Mouse (Mus musculus) liver, postnatal 0 days (tissue): ENCODE measurements around the gene Unc45b. TPM values are rescaled to one million over a fixed set of nuclear protein-coding genes. Genes with fewer than 3 reads are reported as not detected.

Experiments used
- ATAC-seq: fragments of 200-750 bp; cut with Nextera tagmentation; 2 replicates; pipeline ENCODE4 v1.8.0; 2017; ENCODE audit warnings: mild to moderate bottlenecking, moderate library complexity
- DNase-seq: peaks from one replicate; pipeline ENCODE4 v3.0.0-alpha.2; 2016
- H3K27ac ChIP-seq: fragments of 300-500 bp; sonication (generic); 2 replicates; pipeline ENCODE4 v1.5.1; 2014; ENCODE audit warnings: antibody characterized with exemption, moderate library complexity, mild to moderate bottlenecking, low read depth
- H3K27me3 ChIP-seq: fragments of 300-500 bp; sonication (generic); 2 replicates; pipeline ENCODE4 v1.6.1; 2014; ENCODE audit warnings: low read length, control low read depth, mixed read lengths; ENCODE audit not compliant: insufficient read depth
- H3K36me3 ChIP-seq: fragments of 300-500 bp; sonication (generic); replicated peaks from 2 replicates; pipeline ENCODE4 v1.6.1; 2014; ENCODE audit warnings: mild to moderate bottlenecking, control low read depth, low read length, moderate library complexity, mixed read lengths; ENCODE audit not compliant: insufficient read depth
- H3K4me1 ChIP-seq: fragments of 300-500 bp; sonication (generic); 2 replicates; pipeline ENCODE4 v1.6.1; 2014; ENCODE audit warnings: antibody characterized with exemption, mild to moderate bottlenecking, control low read depth; ENCODE audit not compliant: insufficient read depth
- H3K4me2 ChIP-seq: fragments of 300-500 bp; sonication (generic); 2 replicates; pipeline ENCODE4 v1.6.1; 2014; ENCODE audit warnings: low read depth, mild to moderate bottlenecking, low read length, moderate library complexity, mixed read lengths
- H3K4me3 ChIP-seq: fragments of 300-500 bp; sonication (generic); 2 replicates; pipeline ENCODE4 v1.5.1; 2014; ENCODE audit warnings: low read depth, low read length
- H3K9ac ChIP-seq: fragments of 300-500 bp; sonication (generic); replicated peaks from 2 replicates; pipeline ENCODE4 v1.6.1; 2014; ENCODE audit warnings: mild to moderate bottlenecking, moderate library complexity
- H3K9me3 ChIP-seq: fragments of 300-500 bp; sonication (generic); 2 replicates; pipeline ENCODE4 v1.6.1; 2016; ENCODE audit warnings: mild to moderate bottlenecking, control low read depth, low read length, mixed read lengths
- CTCF ChIP-seq: sonication (generic); IDR thresholded peaks from 2 replicates; pipeline ENCODE4 v1.5.1; 2016; ENCODE audit warnings: antibody characterized with exemption, low read depth
- EP300 ChIP-seq: IDR thresholded peaks from 2 replicates; pipeline ENCODE4 v1.6.1; 2016; ENCODE audit warnings: antibody characterized with exemption, low read depth, mild to moderate bottlenecking
- WGBS: fragments of 180-500 bp; shearing (Covaris S2); extraction: QIAGEN DNeasy Blood & Tissue Kit; methylation state at CpG from one replicate; pipeline ENCODE4 v1.1.7; 2014; ENCODE audit not compliant: insufficient replicate concordance; 5-methylcytosine and 5-hydroxymethylcytosine counted together
- polyA plus RNA-seq: library from polyadenylated mRNA; unstranded; fragments of >200 nt; fragmentation: Nextera tagmentation; extraction: Ambion mirVana; gene quantifications from 2 replicates; pipeline ENCODE4 v1.2.1, GENCODE M21; 2015

Unc45b gene
- polyA plus RNA-seq, 1 experiment from 2014 or later, result 1.6 TPM

DNA sequence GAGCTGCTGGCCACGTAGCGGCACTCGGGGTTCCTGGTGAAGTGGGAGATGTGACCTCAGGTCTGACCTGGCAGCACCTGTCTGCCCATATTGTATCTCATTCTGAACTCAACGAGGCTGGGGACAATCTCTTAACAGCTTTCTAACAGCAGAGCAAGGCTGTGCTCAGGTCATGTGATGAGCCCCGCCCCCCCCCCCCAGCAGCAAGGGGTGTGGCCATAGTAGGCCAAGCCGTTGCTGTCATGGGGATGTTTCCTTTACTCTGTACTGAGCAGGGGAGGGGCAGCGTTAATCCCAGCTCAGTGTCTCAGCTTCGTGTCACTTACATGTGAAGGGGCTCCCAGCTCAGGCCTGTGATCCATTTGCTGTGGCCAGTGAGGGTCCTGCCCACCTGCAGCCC lies 5.4 kb upstream of the Unc45b start:
- H3K27ac ChIP-seq, result no peak overlapping the region
- H3K9me3 ChIP-seq, result no peaks in the 10 kb centered on the region
- peaks cover 8% of the 10 kb centered on the region for H3K4me1 ChIP-seq
- DNase-seq (peak; percentile 42), ATAC-seq (no peak)
- H3K36me3 ChIP-seq, result peaks cover 36% of the 10 kb centered on the region
- no peak for TF ChIP-seq CTCF
- TF ChIP-seq EP300, result no peak
- no peak overlapping the region for H3K9ac ChIP-seq
- H3K27me3 ChIP-seq, result no peaks in the 10 kb centered on the region
- H3K4me3 ChIP-seq, result no peak overlapping the region
- H3K4me2 ChIP-seq, result no peak overlapping the region
- 52% methylated on average over 8 of the region's 8 CpGs for WGBS

DNA sequence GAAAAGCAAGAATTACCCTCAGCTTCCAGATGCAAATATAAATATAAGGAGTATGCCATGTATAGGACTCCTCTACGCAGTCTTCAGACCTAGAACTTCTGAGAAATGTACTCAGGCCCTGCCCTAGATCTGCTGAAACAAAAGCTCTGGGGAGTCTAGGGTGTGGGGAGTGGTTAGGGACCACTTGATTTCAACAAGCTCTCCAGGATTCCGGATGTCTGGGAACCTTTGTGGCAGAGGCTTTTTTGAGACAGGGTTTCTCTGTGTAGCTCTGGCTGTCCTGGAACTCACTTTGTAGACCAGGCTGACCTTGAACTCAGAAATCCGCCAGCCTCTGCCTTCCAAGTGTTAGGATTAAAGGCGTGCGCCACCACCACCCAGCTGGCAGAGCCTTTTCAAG lies 4.5 kb upstream of the Unc45b start:
- Histone ChIP-seq H3K4me1 (peaks cover 8% of the 10 kb centered on the region), H3K27me3 (no peaks in the 10 kb centered on the region), H3K9me3 (no peaks in the 10 kb centered on the region), H3K4me3 (no peak overlapping the region), H3K36me3 (peaks cover 31% of the 10 kb centered on the region), H3K4me2 (no peak overlapping the region), H3K27ac (no peak overlapping the region), H3K9ac (no peak overlapping the region)
- no peak for ATAC-seq
- WGBS, result 84% methylated on average over 5 of the region's 5 CpGs
- no peak for TF ChIP-seq EP300
- TF ChIP-seq CTCF, result no peak
- DNase-seq, result no peak

GRCm38 (mm10) chr11:82907651-82908607 lies 2.4 kb upstream of the Unc45b start, which contains the start of gene Nle1:
Gene Nle1 (minus strand): TSS chr11:82908411.
- peaks cover 8% of the 10 kb centered on the region for H3K4me1 ChIP-seq
- 1% methylated on average over 68 of the region's 73 CpGs for WGBS
- H3K4me3 ChIP-seq, result peak within 1 kb of the TSS; percentile 86
- peak; percentile 87 for ATAC-seq
- H3K27me3 ChIP-seq, result no peaks in the 10 kb centered on the region
- no peaks in the 10 kb centered on the region for H3K9me3 ChIP-seq
- no peak within 1 kb of the TSS for H3K27ac ChIP-seq
- H3K4me2 ChIP-seq, result peak within 1 kb of the TSS; percentile 95
- H3K9ac ChIP-seq, result peak within 1 kb of the TSS; percentile 82
- TF ChIP-seq EP300, result no peak
- peak; percentile 97 for TF ChIP-seq CTCF
- peaks cover 15% of the 10 kb centered on the region for H3K36me3 ChIP-seq
- peak; percentile 94 for DNase-seq

DNA sequence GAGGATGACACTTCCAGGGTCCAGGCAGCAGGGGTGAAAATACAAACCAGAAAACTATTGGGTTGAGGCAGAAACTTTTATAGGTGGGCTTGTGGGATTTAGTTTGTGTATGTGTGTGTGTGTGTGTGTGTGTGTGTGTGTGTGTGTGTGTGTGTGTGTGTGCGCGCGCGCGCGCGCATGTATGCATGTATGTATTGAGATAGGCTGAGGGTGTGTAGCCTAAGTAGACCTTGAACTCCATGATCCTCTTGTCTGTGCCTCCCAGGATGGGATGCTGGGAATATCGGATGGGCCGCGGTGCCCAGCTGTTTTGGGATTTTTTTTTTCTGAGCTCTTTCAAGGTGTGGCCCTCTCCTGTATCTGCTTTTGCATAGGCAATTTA lies 1.8 kb upstream of the Unc45b start:
- Histone ChIP-seq H3K4me1 (peaks cover 8% of the 10 kb centered on the region), H3K36me3 (peaks cover 12% of the 10 kb centered on the region; the same call in 1 of the 2 replicates), H3K4me2 (peak overlapping the region; percentile 95), H3K9me3 (no peaks in the 10 kb centered on the region), H3K27me3 (no peaks in the 10 kb centered on the region), H3K9ac (peak overlapping the region; percentile 82; the same call in 1 of the 2 replicates), H3K4me3 (peak overlapping the region; percentile 86), H3K27ac (no peak overlapping the region)
- 57% methylated on average over 10 of the region's 10 CpGs for WGBS
- ATAC-seq (no peak), DNase-seq (no peak)
- TF ChIP-seq CTCF, result no peak
- no peak for TF ChIP-seq EP300

- Histone ChIP-seq H3K4me3 (no peak overlapping the region), H3K9me3 (no peaks in the 10 kb centered on the region), H3K9ac (no peak overlapping the region), H3K36me3 (no peaks in the 10 kb centered on the region), H3K27ac (no peak overlapping the region), H3K27me3 (0 out of 2 replicates have a peak, but pooled peaks cover 3% of the 10 kb centered on the region), H3K4me2 (no peak overlapping the region), H3K4me1 (peaks cover 8% of the 10 kb centered on the region)
- 68% methylated on average over 11 of the region's 11 CpGs for WGBS
- DNase-seq (no peak), ATAC-seq (no peak)
- TF ChIP-seq CTCF, result no peak
- no peak for TF ChIP-seq EP300
These were observed 484 bp downstream of the Unc45b start for GRCm38 (mm10) chr11:82910679-82911389.

GRCm38 (mm10) chr11:82914711-82915352 lies 4.5 kb downstream of the Unc45b start:
- H3K9me3 ChIP-seq, result no peaks in the 10 kb centered on the region
- 0 out of 2 replicates have a peak, but pooled peaks cover 7% of the 10 kb centered on the region for H3K27me3 ChIP-seq
- H3K4me3 ChIP-seq, result no peak overlapping the region
- DNase-seq (peak; percentile 84), ATAC-seq (peak; percentile 51; the same call in 1 of the 2 replicates)
- H3K27ac ChIP-seq, result no peak overlapping the region
- H3K9ac ChIP-seq, result no peak overlapping the region
- H3K36me3 ChIP-seq, result no peaks in the 10 kb centered on the region
- 8% methylated on average over 16 of the region's 16 CpGs for WGBS
- TF ChIP-seq EP300, result no peak
- TF ChIP-seq CTCF, result peak; percentile 99
- H3K4me1 ChIP-seq, result no peaks in the 10 kb centered on the region
- H3K4me2 ChIP-seq, result peak overlapping the region; percentile 48; the same call in 1 of the 2 replicates
